ENCODE assay signal across 15 mouse cellular contexts in the genomic region with DNA sequence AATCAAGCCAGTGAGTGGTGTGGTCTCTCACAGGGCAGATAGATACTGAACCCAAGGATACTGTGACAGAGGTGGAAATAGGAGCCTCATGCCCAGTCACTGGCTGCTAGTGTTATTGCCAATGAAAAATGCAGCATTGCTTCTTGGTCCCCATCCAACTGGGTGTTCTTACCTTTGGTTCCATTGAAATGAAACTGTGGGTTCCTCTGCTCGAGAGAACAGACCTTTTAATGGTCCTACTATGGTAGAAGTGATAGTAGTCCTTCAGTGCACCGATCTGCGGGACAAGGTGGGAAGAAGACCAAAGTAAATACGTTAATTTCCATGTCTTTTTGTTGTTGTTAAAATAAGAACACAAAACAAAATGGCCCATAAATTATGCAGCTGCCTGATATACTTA. TPM values are rescaled to one million over a fixed set of nuclear protein-coding genes. Genes with fewer than 3 reads are reported as not detected.
DNase-seq lines count a peak whose midpoint lies in the region.
"Had no signal": no experiment of that assay in that cellular context is flagged by ENCODE, and none has a peak within 500 bp of the region (broad histone marks: within the 10 kb centered on the region; RNA-seq: fewer than 3 reads in every experiment).

No protein-coding gene starts in this region.

- DNase-seq in adrenal gland, adult 2 months = peak; percentile 69
- DNase-seq in adrenal gland, adult 18-20 months (ENCODE audit: low spot score in 2 of 2) = no peak
- peak; percentile 28 for DNase-seq in adrenal gland, adult 8-10 months
- peak; percentile 62 for DNase-seq in adrenal gland, postnatal 10 days
- peak; percentile 38 to 53 for DNase-seq in adrenal gland, postnatal 36 days
- no peak for DNase-seq in thymus, postnatal 36 days
- DNase-seq in lung, postnatal 25 days (ENCODE audit: low spot score) = no peak
- DNase-seq: cerebellum, adult 11 months; cerebellum, adult 2 months; cerebellum, adult 9-10 months; cerebellum, postnatal 10 days; cerebellum, postnatal 25 days; forebrain, postnatal 0 days had no signal

RNA-seq across cellular contexts. Expression of gene Pcsk5, which starts 44.0 kb away (rescaled TPM):
- total RNA-seq in adrenal gland, adult 2 months (2021) = 100 to 1,000 TPM; 145 to 165 TPM
- polyA plus RNA-seq in adrenal gland, adult 2 months (2012; rRNA removed) = 47.6 and 62.0 TPM in 2 replicates
- total RNA-seq in adrenal gland, adult 18-20 months (2021) = 100 to 1,000 TPM; 122 to 171 TPM
- 100 to 1,000 TPM; 179 to 277 (median 199) TPM for total RNA-seq in adrenal gland, adult 8-10 months (2022)
- 10 to 100 TPM; 73.5 to 78.3 TPM for total RNA-seq in adrenal gland, postnatal 10 days (2021)
- total RNA-seq in adrenal gland, postnatal 36 days (2021) = 100 to 1,000 TPM; 182 to 188 TPM
- total RNA-seq: MEL had no signal
- polyA plus RNA-seq: C2C12 had no signal

Comparison
In these comparisons a context has a peak if more than half of its experiments do, and no peak if none do; other contexts are left out.
1. DNase-seq: peak in adrenal gland, adult 2 months (single experiment), adrenal gland, adult 8-10 months (single experiment), adrenal gland, postnatal 10 days (single experiment) and adrenal gland, postnatal 36 days (2 of 2); none in adrenal gland, adult 18-20 months (0 of 2), thymus, postnatal 36 days (0 of 2) and lung, postnatal 25 days (single experiment).